Mouse (Mus musculus) kidney, embryonic 14.5 days (tissue): ENCODE measurements around the gene Ube2cbp. TPM values are rescaled to one million over a fixed set of nuclear protein-coding genes. Genes with fewer than 3 reads are reported as not detected.

Experiments used
- ATAC-seq: fragments of 200-750 bp; cut with Nextera tagmentation; 2 replicates; pipeline ENCODE4 v1.8.0; 2017; ENCODE audit warnings: moderate number of reproducible peaks, mild to moderate bottlenecking, moderate TSS enrichment, moderate library complexity; ENCODE audit not compliant: low FRiP score, low TSS enrichment
- H3K27ac ChIP-seq: fragments of 300-500 bp; sonication (generic); 2 replicates; pipeline ENCODE4 v1.5.1; 2014; ENCODE audit warnings: low read depth, mild to moderate bottlenecking, low read length, moderate library complexity, mixed read lengths
- H3K27me3 ChIP-seq: fragments of 300-500 bp; sonication (generic); 2 replicates; pipeline ENCODE4 v1.6.1; 2014; ENCODE audit warnings: mild to moderate bottlenecking, low read length; ENCODE audit not compliant: control insufficient read depth, insufficient read depth
- H3K36me3 ChIP-seq: fragments of 300-500 bp; sonication (generic); 2 replicates; pipeline ENCODE4 v1.6.1; 2014; ENCODE audit warnings: low read length, mixed read lengths; ENCODE audit not compliant: control insufficient read depth, insufficient read depth
- H3K4me1 ChIP-seq: fragments of 300-500 bp; sonication (generic); 2 replicates; pipeline ENCODE4 v1.6.1; 2014; ENCODE audit warnings: low read length, mixed read lengths; ENCODE audit not compliant: control insufficient read depth, insufficient read depth
- H3K4me2 ChIP-seq: fragments of 300-500 bp; sonication (generic); replicated peaks from 2 replicates; pipeline ENCODE4 v1.6.1; 2014; ENCODE audit warnings: low read depth, mild to moderate bottlenecking, low read length
- H3K4me3 ChIP-seq: fragments of 300-500 bp; sonication (generic); 2 replicates; pipeline ENCODE4 v1.5.1; 2014; ENCODE audit warnings: mild to moderate bottlenecking, low read length
- H3K9ac ChIP-seq: fragments of 300-500 bp; sonication (generic); 2 replicates; pipeline ENCODE4 v1.6.1; 2014; ENCODE audit warnings: low read depth, mild to moderate bottlenecking, low read length, moderate library complexity
- H3K9me3 ChIP-seq: fragments of 300-500 bp; sonication (generic); 2 replicates; pipeline ENCODE4 v1.6.1; 2016; ENCODE audit warnings: low read length; ENCODE audit not compliant: control insufficient read depth
- WGBS: fragments of 180-500 bp; shearing (Covaris S2); extraction: QIAGEN DNeasy Blood & Tissue Kit; methylation state at CpG from one replicate; pipeline ENCODE4 v1.1.7; 2014; 5-methylcytosine and 5-hydroxymethylcytosine counted together
- polyA plus RNA-seq: library from polyadenylated mRNA; unstranded; fragments of >200 nt; fragmentation: Nextera tagmentation; extraction: Ambion mirVana; gene quantifications from 2 replicates; pipeline ENCODE4 v1.2.1, GENCODE M21; 2014

The Ube2cbp gene
- polyA plus RNA-seq, 1 experiment from 2014 or later: 12.8 TPM

DNA sequence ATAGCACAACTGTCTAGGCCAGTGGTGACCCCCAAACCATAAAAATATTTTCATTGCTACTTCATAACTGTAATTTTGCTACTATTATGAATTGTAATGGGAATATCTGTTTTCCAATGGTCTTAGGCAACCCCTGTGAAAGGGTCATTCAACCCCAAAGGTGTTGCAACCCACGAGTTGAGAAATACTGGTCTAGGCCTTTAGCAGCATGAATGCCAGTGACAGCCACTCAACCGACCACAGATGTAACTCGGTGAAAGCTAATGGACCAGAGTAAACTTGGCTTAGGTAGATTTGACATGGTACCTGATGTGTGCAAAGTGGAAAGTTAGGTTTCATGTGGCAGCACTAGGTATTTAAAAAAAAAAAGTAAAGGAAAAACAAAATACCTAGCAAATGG lies 108.9 kb downstream of the Ube2cbp start:
- WGBS: 88% methylated on average over 3 of the region's 3 CpGs

DNA sequence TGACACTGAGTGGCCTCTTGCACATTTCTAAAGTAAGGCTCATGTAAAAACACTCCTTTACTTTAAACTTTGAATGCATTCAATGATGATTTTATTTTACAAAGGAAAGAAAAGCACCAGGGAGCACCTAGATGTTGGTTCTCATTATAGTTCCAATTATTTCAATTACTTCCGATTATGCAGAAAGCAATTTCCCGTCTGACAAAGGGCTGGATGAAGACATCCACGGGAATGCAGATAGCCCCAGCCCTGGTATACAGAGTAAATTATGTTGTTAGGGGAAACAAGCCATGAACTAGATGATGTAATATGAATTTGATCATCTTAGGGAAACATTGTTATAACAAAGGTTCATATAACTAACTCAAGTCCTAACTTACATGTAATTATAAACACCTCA lies 113.3 kb downstream of the Ube2cbp start:
- no peaks in the 10 kb centered on the region for H3K36me3 ChIP-seq
- no peaks in the 10 kb centered on the region for H3K27me3 ChIP-seq
- H3K4me1 ChIP-seq: no peaks in the 10 kb centered on the region
- ATAC-seq: no peak
- H3K4me3 ChIP-seq: no peak overlapping the region
- 79% methylated on average over 3 of the region's 3 CpGs for WGBS
- H3K9ac ChIP-seq: no peak overlapping the region
- H3K27ac ChIP-seq: no peak overlapping the region
- no peaks in the 10 kb centered on the region for H3K9me3 ChIP-seq
- H3K4me2 ChIP-seq: no peak overlapping the region

More for the DNA sequence above, 108.9 kb downstream of the Ube2cbp start:
- no peaks in the 10 kb centered on the region for H3K9me3 ChIP-seq
- H3K36me3 ChIP-seq: no peaks in the 10 kb centered on the region
- H3K4me2 ChIP-seq: no peak overlapping the region
- no peak overlapping the region for H3K9ac ChIP-seq
- no peak for ATAC-seq
- no peaks in the 10 kb centered on the region for H3K27me3 ChIP-seq
- H3K27ac ChIP-seq: no peak overlapping the region
- H3K4me1 ChIP-seq: no peaks in the 10 kb centered on the region
- H3K4me3 ChIP-seq: no peak overlapping the region

DNA sequence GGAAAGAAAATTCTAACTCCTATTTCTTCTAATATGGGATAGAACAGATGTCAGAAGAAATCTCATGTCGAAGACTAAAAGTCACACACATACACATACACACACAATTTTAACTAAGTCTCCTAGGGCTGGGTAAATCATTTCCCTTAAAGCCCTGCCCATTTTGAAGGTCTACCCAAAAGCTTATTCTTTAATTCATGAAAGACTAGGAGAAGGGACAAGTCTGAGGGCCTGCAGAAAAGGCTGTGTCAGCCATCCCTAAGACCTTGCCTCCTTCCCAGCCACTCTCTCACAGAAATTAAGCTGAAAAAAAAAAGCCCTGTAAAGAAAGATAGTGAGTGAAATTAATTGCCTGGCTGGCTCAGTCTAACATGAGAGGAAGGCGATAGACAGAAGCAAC lies 128.0 kb downstream of the Ube2cbp start:
- Histone ChIP-seq H3K4me2 (no peak overlapping the region), H3K27ac (peak overlapping the region; percentile 37; the same call in 1 of the 2 replicates), H3K27me3 (no peaks in the 10 kb centered on the region), H3K4me1 (no peaks in the 10 kb centered on the region), H3K36me3 (no peaks in the 10 kb centered on the region), H3K9me3 (no peaks in the 10 kb centered on the region), H3K4me3 (no peak overlapping the region), H3K9ac (no peak overlapping the region)
- ATAC-seq: no peak
- 67% methylated on average over 2 of the region's 2 CpGs for WGBS

DNA sequence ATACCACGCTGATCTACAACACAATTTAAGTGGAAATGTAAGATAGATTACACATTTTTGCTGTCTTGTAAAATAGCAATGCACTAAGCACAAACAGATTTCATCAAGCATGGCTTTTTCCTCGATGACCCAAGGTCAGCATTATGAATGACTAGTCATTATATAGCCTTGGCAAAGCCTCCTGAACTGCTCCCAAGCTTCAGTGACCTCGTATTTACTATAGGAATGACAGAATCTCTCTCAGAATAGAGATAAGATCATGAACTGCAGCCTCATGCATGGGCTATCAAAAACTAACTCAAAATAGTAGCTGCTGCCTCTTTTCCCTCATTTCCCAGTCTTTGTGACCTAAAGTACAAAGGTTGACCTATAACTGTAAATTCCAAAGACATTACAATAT lies 128.4 kb downstream of the Ube2cbp start:
- H3K27me3 ChIP-seq: no peaks in the 10 kb centered on the region
- no peak overlapping the region for H3K4me2 ChIP-seq
- no peaks in the 10 kb centered on the region for H3K4me1 ChIP-seq
- no peaks in the 10 kb centered on the region for H3K36me3 ChIP-seq
- no peak overlapping the region for H3K4me3 ChIP-seq
- ATAC-seq: peak; percentile 76; the same call in 1 of the 2 replicates
- 57% methylated on average over 3 of the region's 3 CpGs for whole genome bisulfite sequencing
- H3K27ac ChIP-seq: no peak overlapping the region
- H3K9ac ChIP-seq: no peak overlapping the region
- H3K9me3 ChIP-seq: no peaks in the 10 kb centered on the region

DNA sequence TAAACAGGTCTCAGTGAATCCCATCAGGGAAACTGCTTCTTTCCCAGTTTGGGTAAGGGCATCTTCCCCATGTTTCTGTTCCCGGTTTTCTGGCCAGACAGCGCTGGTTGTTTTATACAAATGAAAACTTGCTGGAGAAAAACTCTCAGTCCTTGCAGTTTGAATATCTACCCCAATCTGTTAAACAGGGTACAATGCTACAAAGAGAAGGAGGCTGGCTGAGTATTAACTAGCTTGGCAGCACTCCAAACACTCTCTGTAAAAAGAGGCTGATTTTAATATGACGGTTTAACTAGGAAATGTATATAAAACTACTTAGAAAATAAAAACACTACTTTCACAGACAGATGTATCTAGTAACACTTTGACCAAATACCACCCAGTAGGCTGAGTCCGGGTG lies 129.2 kb downstream of the Ube2cbp start:
- no peak overlapping the region for H3K4me2 ChIP-seq
- H3K9ac ChIP-seq: no peak overlapping the region
- ATAC-seq: no peak
- H3K27ac ChIP-seq: no peak overlapping the region
- no peaks in the 10 kb centered on the region for H3K36me3 ChIP-seq
- no peaks in the 10 kb centered on the region for H3K9me3 ChIP-seq
- no peaks in the 10 kb centered on the region for H3K27me3 ChIP-seq
- H3K4me3 ChIP-seq: no peak overlapping the region
- WGBS: 64% methylated on average over 4 of the region's 4 CpGs
- no peaks in the 10 kb centered on the region for H3K4me1 ChIP-seq

DNA sequence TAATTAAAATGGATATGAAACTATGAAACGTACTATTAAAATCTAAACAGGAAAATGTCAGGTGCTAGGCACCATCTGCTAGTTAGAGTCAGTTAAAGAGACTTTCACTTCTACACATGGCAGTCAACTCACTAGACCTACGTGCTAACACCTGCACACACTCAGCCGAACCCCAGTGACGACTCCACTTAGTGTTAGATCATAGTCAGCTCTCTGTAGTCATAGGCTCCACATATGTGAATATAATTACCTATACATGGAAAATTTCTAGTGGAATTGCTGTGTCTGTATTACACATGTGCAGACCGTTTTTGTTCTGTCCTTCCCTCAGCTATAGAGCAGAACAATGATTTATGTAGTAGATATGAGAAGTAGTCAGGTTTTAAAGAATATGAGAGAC lies 130.4 kb downstream of the Ube2cbp start:
- Histone ChIP-seq H3K36me3 (no peaks in the 10 kb centered on the region), H3K4me3 (no peak overlapping the region), H3K4me1 (no peaks in the 10 kb centered on the region), H3K9me3 (no peaks in the 10 kb centered on the region), H3K27me3 (no peaks in the 10 kb centered on the region), H3K27ac (no peak overlapping the region), H3K9ac (no peak overlapping the region), H3K4me2 (no peak overlapping the region)
- 87% methylated on average over 5 of the region's 5 CpGs for WGBS
- no peak for ATAC-seq

DNA sequence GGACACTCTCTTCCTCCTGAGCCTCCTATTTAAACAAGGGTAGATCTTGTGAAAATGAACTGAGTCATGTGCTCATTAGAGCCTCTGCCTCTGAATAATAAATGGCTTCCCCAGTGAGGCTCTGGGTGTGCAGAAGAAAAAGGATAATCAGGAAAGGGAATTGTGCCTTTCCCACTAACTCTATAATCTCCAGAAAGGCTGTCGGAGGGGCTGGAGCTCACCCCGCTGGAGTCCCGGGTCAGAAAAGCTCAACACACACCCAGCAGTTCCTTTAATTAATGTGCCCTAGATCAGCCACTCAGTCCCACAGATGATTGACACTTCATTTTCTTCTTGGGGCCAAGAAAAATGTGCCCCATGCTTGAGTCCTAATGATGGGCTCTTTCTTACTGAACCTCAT lies 134.2 kb downstream of the Ube2cbp start:
- 94% methylated on average over 3 of the region's 3 CpGs for WGBS
- H3K27ac ChIP-seq: no peak overlapping the region
- no peaks in the 10 kb centered on the region for H3K27me3 ChIP-seq
- no peaks in the 10 kb centered on the region for H3K9me3 ChIP-seq
- no peak for ATAC-seq
- H3K4me3 ChIP-seq: no peak overlapping the region
- H3K4me1 ChIP-seq: 0 out of 2 replicates have a peak, but pooled peaks cover 7% of the 10 kb centered on the region
- no peak overlapping the region for H3K4me2 ChIP-seq
- H3K9ac ChIP-seq: no peak overlapping the region
- no peaks in the 10 kb centered on the region for H3K36me3 ChIP-seq

DNA sequence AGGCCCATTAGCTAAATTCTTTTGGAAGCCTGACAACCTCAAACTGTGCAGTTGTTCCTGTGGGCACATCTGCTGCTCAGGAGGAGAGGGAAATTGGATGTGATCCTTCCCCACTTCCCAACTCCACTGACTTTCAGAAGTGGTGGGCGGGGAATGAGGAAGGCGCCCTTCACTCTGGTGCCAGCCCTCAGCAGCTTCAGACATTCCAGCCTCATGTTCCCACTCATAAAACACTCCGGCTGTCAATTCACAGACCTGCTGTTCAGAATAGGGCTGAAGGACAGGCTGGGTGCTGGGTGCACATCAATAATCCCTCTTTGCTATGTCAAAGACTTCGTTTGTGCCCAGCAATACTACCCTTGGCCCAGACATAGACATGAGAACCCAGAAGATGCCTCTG lies 136.5 kb downstream of the Ube2cbp start:
- H3K9me3 ChIP-seq: no peaks in the 10 kb centered on the region
- H3K4me2 ChIP-seq: no peak overlapping the region
- H3K27me3 ChIP-seq: no peaks in the 10 kb centered on the region
- no peak for ATAC-seq
- H3K36me3 ChIP-seq: no peaks in the 10 kb centered on the region
- H3K4me3 ChIP-seq: no peak overlapping the region
- no peak overlapping the region for H3K27ac ChIP-seq
- no peak overlapping the region for H3K9ac ChIP-seq
- WGBS: 62% methylated on average over 4 of the region's 4 CpGs
- 0 out of 2 replicates have a peak, but pooled peaks cover 7% of the 10 kb centered on the region for H3K4me1 ChIP-seq

DNA sequence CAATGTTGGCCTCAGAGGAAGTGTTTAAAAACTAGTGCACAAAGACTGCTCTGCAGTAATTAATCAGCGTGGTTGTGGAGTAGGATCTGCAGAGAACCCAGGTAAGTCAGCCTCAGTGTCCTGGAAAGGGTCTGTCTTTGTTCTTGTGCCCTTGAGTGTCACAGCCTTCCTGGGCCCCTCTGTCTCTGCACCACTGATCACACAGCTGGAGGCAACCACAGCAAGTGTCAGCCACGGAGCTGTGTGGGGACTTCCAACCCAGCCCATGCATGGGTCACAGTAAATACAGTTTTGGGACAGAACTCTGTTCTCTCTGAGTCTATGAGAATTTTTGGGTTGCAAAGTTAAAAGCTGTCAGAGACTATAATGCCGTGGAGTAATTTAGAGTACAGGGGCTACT lies 137.4 kb downstream of the Ube2cbp start:
- 44% methylated on average over 3 of the region's 3 CpGs for WGBS
- 0 out of 2 replicates have a peak overlapping the region, but pooled peaks have one; percentile 4 for H3K9ac ChIP-seq

More for the DNA sequence above, 137.4 kb downstream of the Ube2cbp start:
- Histone ChIP-seq H3K36me3 (no peaks in the 10 kb centered on the region), H3K27ac (no peak overlapping the region), H3K4me3 (no peak overlapping the region), H3K4me1 (0 out of 2 replicates have a peak, but pooled peaks cover 7% of the 10 kb centered on the region), H3K4me2 (no peak overlapping the region), H3K27me3 (no peaks in the 10 kb centered on the region), H3K9me3 (no peaks in the 10 kb centered on the region)
- peak; percentile 89 for ATAC-seq
